Mouse (Mus musculus) midbrain, embryonic 14.5 days (tissue): Measurements from ENCODE around the gene Izumo4. TPM values are rescaled to one million over a fixed set of nuclear protein-coding genes. Genes with fewer than 3 reads are reported as not detected.

ENCODE experiments used
- ATAC-seq: fragments of 200-750 bp; cut with Nextera tagmentation; 2 replicates; pipeline ENCODE4 v1.8.0; 2017; ENCODE audit warnings: moderate number of reproducible peaks, moderate library complexity; ENCODE audit not compliant: low FRiP score, low TSS enrichment
- DNase-seq: peaks from one replicate; pipeline ENCODE4 v3.0.0-alpha.2; 2015
- H3K27ac ChIP-seq: fragments of 300-500 bp; sonication (generic); replicated peaks from 2 replicates; pipeline ENCODE4 v1.5.1; 2014; ENCODE audit warnings: mild to moderate bottlenecking, low read depth, low read length, moderate library complexity
- H3K27me3 ChIP-seq: fragments of 300-500 bp; sonication (generic); 2 replicates; pipeline ENCODE4 v1.6.1; 2014; ENCODE audit warnings: low read length, control low read depth, mixed read lengths; ENCODE audit not compliant: control insufficient read depth, insufficient read depth
- H3K36me3 ChIP-seq: fragments of 300-500 bp; sonication (generic); 2 replicates; pipeline ENCODE4 v1.6.1; 2014; ENCODE audit warnings: low read length, control low read depth; ENCODE audit not compliant: control insufficient read depth, insufficient read depth
- H3K4me1 ChIP-seq: fragments of 300-500 bp; sonication (generic); 2 replicates; pipeline ENCODE4 v1.6.1; 2014; ENCODE audit warnings: mild to moderate bottlenecking, antibody characterized with exemption, low read length, control low read depth; ENCODE audit not compliant: control insufficient read depth, insufficient read depth
- H3K4me2 ChIP-seq: fragments of 300-500 bp; sonication (generic); 2 replicates; pipeline ENCODE4 v1.6.1; 2014; ENCODE audit warnings: mild to moderate bottlenecking, low read length, moderate library complexity
- H3K4me3 ChIP-seq: fragments of 300-500 bp; sonication (generic); replicated peaks from 2 replicates; pipeline ENCODE4 v1.5.1; 2014; ENCODE audit warnings: low read depth, low read length
- H3K9ac ChIP-seq: fragments of 300-500 bp; sonication (generic); replicated peaks from 2 replicates; pipeline ENCODE4 v1.6.1; 2014; ENCODE audit warnings: mild to moderate bottlenecking, low read length, moderate library complexity
- H3K9me3 ChIP-seq: fragments of 300-500 bp; sonication (generic); 2 replicates; pipeline ENCODE4 v1.6.1; 2016; ENCODE audit warnings: low read length, control low read depth, mixed read lengths; ENCODE audit not compliant: control insufficient read depth
- WGBS: fragments of 180-500 bp; shearing (Covaris S2); extraction: QIAGEN DNeasy Blood & Tissue Kit; methylation state at CpG from one replicate; pipeline ENCODE4 v1.1.7; 2014; 5-methylcytosine and 5-hydroxymethylcytosine counted together
- polyA plus RNA-seq: library from polyadenylated mRNA; unstranded; fragments of >200 nt; fragmentation: Nextera tagmentation; extraction: Ambion mirVana; gene quantifications from 2 replicates; pipeline ENCODE4 v1.2.1, GENCODE M21; 2014

Izumo4 gene
- 22.4 and 25.1 TPM in 2 replicates for polyA plus RNA-seq

DNA sequence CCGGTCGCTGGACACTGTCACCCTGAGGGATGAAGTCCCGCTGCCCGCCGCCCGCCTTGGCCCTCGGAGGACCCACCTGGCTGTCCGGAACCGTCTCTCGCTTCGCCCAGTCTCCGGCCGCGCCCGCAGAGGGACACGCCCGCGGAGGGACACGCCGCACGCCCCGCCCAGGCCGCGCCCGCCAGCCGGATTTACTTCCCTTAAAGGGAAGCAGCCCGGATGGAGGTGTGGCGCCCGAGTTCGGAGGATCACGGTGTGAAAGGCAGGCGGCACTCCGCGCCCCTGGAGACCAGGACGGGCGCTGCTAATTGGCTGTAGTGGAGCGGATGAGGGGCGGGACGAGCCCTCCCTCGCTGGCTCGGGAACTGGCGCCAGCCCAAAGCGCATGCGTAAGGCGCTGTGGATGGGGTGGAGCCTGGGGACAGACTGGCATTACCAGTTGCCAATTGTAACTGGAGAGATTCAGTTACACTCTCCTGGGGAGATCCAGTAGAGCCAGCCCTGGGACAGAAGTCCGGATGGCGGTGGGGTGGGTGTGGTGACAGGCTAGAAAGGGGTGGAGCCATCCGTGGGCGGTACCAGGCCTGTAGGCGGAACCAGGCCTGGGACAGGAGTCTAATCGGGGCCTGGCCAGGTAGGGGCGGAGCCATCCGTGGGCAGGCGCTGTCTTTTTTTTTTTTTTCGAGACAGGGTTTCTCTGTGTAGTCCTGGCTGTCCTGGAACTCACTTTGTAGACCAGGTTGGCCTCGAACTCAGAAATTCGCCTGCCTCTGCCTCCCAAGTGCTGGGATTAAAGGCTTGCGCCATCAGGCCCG is at the start of gene Izumo4, which contains the start of gene Mob3a:
Izumo4 (plus strand) TSS at position 464 of the 815 bp plus-strand sequence.
Mob3a (minus strand) TSS at position 257 of the 815 bp plus-strand sequence.
- Histone ChIP-seq H3K4me2 (peak within 1 kb of the TSS; percentile 80), H3K36me3 (peaks cover 22% of the 10 kb centered on the region), H3K4me1 (peaks cover 32% of the 10 kb centered on the region), H3K27me3 (no peaks in the 10 kb centered on the region), H3K4me3 (peak within 1 kb of the TSS; percentile 70), H3K27ac (peak within 1 kb of the TSS; percentile 85), H3K9me3 (no peaks in the 10 kb centered on the region), H3K9ac (peak within 1 kb of the TSS; percentile 77)
- ATAC-seq (peak; percentile 93), DNase-seq (peak; percentile 99)
- WGBS = under 1% methylated on average over 59 of the region's 59 CpGs

DNA sequence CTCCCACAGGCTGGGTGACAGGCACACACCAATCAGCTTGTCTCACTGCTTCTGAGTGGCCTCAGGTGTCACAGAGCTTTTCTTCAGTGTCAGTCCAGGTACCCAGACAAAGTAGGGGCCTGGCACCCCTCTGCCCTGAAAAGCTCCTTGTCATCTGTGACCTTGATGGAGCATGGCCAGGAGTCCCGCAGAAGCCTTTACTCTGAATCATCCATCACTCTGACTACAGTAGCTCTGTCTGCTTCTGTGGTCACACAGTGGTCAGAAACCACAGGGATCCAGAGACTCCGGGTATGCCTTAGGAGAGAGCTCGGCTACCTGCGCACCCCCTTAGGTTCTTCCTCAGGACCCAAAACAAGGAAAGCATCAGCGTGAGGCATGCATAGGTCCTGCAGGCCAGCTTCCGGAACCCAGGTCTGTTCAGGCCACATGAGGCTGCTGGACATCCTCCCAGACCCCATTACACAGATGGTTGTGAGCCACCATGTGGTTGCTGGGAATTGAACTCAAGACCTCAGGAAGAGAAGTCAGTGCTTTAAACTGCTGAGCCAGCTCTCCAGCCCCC is 48.7 kb upstream of the Izumo4 start:
- no peaks in the 10 kb centered on the region for H3K9me3 ChIP-seq
- H3K36me3 ChIP-seq = peaks cover 11% of the 10 kb centered on the region
- no peak for ATAC-seq
- peaks cover 16% of the 10 kb centered on the region for H3K4me1 ChIP-seq
- no peak overlapping the region for H3K4me2 ChIP-seq
- H3K27me3 ChIP-seq = no peaks in the 10 kb centered on the region
- DNase-seq = no peak
- no peak overlapping the region for H3K9ac ChIP-seq
- H3K27ac ChIP-seq = no peak overlapping the region
- H3K4me3 ChIP-seq = no peak overlapping the region
- WGBS = 95% methylated on average over 6 of the region's 6 CpGs

DNA sequence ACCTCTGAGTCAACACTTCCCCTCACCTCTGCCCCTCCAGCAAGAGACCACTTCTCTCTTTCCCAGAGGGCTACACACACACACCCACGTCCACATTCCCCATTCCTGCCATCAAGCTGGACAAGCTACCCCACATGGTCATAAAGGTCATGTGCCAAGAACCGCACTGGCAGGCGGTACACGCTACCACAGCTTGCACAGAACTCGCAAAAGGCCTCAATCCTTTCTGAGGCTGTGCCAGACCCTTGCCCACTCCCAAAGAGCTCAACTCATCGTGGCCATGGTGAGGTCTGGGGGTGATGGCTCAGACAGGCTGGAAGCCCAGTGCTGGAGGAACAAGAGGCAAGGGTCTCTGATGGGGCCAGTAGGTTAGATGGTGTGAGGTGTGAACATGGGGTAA is 47.1 kb upstream of the Izumo4 start:
- H3K9ac ChIP-seq = peak overlapping the region; percentile 97
- 0 out of 2 replicates have a peak, but pooled peaks cover 4% of the 10 kb centered on the region for H3K36me3 ChIP-seq
- H3K4me1 ChIP-seq = peaks cover 20% of the 10 kb centered on the region
- H3K4me3 ChIP-seq = peak overlapping the region; percentile 85; the same call in 1 of the 2 replicates
- H3K4me2 ChIP-seq = peak overlapping the region; percentile 88
- H3K9me3 ChIP-seq = no peaks in the 10 kb centered on the region
- DNase-seq = no peak
- 91% methylated on average over 6 of the region's 6 CpGs for WGBS
- H3K27ac ChIP-seq = no peak overlapping the region
- no peak for ATAC-seq
- no peaks in the 10 kb centered on the region for H3K27me3 ChIP-seq

DNA sequence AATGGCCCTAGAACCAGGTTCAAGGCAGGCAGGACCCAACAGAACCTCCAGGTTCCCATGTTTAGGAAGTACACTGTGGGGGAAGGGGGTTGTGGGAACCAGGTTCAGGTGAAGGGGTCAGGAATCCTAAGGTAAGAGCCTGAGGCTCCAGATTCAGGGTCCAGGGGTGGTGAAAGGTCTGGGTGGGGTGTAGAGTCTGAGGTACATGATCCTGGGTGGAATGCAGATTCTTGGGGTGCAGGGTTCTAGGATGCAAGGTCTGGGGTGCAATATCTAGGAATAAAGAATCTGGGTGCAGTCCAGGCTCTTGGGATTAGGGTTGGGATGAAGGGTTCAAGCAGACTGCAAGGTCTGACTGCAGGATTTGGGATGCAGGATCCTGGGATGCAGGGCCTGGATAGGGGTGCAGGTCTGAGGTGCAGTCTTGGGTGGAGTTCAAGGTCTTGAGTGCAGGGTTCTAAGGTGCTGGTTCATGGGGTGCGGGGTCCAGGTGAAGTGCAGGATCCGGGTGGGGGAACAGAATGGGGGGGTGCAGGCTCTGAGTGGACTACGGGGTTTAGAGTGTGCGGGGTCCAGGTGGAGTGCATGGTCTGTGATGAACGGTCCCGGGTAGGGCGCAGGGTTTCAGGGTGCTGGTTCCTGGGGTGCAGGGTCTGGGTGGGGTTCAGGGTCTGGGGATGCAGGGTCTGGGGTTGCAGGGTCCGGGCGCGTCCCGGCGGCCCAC is 46.4 kb upstream of the Izumo4 start:
- Histone ChIP-seq H3K36me3 (0 out of 2 replicates have a peak, but pooled peaks cover under 1% of the 10 kb centered on the region), H3K4me3 (peak overlapping the region; percentile 85), H3K27ac (peak overlapping the region; percentile 88), H3K4me2 (peak overlapping the region; percentile 88), H3K4me1 (peaks cover 20% of the 10 kb centered on the region), H3K27me3 (no peaks in the 10 kb centered on the region), H3K9ac (peak overlapping the region; percentile 97), H3K9me3 (no peaks in the 10 kb centered on the region)
- DNase-seq (no peak), ATAC-seq (peak; percentile 48; the same call in 1 of the 2 replicates)
- WGBS = 6% methylated on average over 12 of the region's 12 CpGs

DNA sequence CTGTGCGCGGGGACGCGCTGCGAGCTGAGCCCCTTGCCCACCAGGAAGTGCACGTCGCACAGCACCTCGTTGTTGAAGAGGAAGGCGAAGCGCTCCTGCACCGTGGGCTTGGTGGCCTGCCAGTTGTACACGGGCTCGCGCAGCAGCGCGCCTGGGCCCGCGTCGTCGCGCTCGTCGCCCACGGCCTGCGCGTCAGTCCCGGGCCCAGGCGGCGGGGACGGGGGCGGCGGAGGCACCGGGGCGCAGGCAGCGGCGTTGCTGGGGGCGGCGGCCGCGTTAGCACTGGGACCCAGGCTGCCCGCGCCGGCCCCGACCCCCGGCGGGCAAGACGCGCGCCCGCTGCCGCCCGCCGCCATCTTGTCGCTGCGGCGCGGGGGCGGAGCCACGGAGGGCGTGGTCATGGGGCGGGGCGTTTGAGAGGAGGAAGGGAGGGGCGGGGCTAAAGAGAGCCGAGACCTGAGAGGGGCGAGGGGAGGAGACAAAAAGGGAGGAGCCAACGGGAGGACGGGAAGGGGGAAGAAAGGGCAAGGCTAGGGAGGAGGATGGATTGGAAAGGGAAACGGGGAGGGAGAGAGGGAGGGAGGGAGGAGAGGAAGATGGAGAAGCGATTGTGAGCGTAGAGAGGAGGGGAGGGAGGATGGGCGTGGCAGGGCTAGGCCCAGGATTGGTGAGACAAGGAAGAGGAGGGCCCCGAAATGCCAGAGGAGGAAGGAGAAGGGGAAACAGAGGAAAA is 45.7 kb upstream of the Izumo4 start:
- Histone ChIP-seq H3K4me3 (peak overlapping the region; percentile 85), H3K27me3 (no peaks in the 10 kb centered on the region), H3K4me2 (peak overlapping the region; percentile 88), H3K27ac (peak overlapping the region; percentile 88), H3K9me3 (no peaks in the 10 kb centered on the region), H3K4me1 (peaks cover 20% of the 10 kb centered on the region), H3K36me3 (no peaks in the 10 kb centered on the region), H3K9ac (peak overlapping the region; percentile 97)
- ATAC-seq (peak; percentile 89), DNase-seq (peak; percentile 99)
- 2% methylated on average over 68 of the region's 72 CpGs for WGBS

DNA sequence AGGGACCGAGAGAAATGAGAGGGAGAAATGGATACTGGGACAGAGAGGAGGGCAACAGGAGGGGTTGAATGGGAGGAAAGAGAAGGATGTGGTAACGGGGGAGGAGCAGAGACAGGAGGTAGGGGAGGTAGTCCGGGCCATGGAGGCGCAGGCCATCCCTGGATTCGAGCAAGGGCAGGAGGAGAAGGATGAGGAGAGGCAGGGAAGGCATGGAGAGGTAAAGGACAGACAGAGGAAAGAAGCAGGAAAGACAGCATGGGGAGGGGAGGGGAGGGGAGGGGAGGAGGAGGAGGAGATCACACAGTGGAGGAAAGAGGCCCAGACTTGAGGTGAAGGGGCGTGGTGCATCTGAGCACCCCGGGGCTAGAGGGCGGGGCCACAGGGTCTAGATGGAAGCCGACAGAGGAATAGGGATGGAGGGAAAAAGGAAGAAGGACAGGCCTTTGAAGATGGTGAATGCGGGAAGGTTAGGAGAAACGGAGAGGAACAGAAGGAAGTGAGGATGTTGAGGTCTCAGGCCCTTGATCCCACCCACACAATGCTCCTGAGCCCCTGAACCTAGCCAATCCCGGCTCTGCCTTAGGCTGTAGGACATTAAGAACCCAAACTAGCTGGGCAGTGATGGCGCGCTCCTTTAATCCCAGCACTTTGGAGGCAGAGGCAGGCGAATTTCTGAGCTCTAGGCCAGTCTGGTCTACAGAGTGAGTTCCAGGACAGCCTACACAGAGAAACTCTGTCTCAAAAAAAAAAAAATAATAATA is 44.9 kb upstream of the Izumo4 start, which contains the start of gene Btbd2:
Btbd2 (minus strand) TSS at position 209 of the 761 bp plus-strand sequence.
- Histone ChIP-seq H3K4me1 (peaks cover 20% of the 10 kb centered on the region), H3K36me3 (no peaks in the 10 kb centered on the region), H3K9ac (peak within 1 kb of the TSS; percentile 97), H3K27ac (peak within 1 kb of the TSS; percentile 88), H3K27me3 (no peaks in the 10 kb centered on the region), H3K4me2 (peak within 1 kb of the TSS; percentile 88), H3K4me3 (peak within 1 kb of the TSS; percentile 85), H3K9me3 (no peaks in the 10 kb centered on the region)
- WGBS = 20% methylated on average over 15 of the region's 15 CpGs
- ATAC-seq = no peak; the same call in 1 of the 2 replicates
- peak; percentile 31 for DNase-seq

DNA sequence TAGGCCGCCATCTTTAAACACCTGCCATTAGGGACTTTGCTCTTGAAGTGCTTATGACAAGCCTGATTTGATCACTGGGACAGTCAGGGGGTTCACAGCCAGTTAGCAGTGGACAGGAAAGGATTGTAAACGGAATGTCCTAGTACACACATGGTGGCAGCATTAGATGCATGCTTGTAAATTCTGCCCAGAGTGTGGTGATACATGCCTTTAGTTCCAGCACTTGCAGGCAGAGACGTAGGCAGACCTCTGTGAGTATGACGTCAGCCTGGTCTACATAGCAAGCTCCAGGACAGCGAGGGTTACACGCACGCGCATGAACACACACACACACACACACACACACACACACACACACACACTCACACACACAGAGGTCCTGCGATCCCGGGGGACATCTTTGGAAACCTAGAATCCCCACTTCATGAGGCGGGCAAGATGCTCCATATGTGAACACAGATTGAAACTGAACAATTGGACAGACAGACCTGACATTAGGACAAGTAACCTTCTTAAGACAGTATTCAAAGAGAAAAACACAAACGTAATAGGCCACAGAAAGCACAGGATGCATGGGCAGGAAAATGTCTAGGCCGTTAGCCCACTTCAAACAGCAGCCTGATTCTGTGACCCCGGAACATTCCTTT is 43.7 kb upstream of the Izumo4 start:
- H3K27ac ChIP-seq = no peak overlapping the region
- H3K36me3 ChIP-seq = no peaks in the 10 kb centered on the region
- DNase-seq = no peak
- H3K4me2 ChIP-seq = no peak overlapping the region
- peaks cover 20% of the 10 kb centered on the region for H3K4me1 ChIP-seq
- no peaks in the 10 kb centered on the region for H3K9me3 ChIP-seq
- no peak for ATAC-seq
- H3K9ac ChIP-seq = no peak overlapping the region
- 91% methylated on average over 14 of the region's 14 CpGs for WGBS
- no peaks in the 10 kb centered on the region for H3K27me3 ChIP-seq
- H3K4me3 ChIP-seq = no peak overlapping the region
